Mouse (Mus musculus): ENCODE measurements around the gene Gm128. TPM values are rescaled to one million over a fixed set of nuclear protein-coding genes. Genes with fewer than 3 reads are reported as not detected.

Gene Gm128
- polyA plus RNA-seq, 1 experiment = 0.23 TPM

DNA sequence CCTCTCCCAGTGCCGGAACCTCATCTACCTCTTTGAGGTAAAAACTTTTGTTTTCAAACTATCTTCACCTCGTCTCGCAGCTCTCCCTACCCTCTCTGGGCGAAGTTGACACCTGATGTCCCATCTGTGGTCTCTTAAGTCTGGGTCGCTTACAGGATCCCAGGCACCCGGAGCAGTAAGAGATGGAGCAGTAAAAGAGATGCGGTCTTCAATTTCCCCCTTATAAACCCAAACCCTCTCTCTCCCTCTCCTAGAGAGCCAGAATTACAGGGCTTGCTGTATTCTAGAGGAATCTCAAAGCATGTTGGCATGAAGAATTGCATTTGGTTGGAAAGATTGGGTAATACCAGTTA is 42.2 kb upstream of the Gm128 start:
- H3K27ac ChIP-seq (ENCODE audit: insufficient read depth, low read length) = peak overlapping the region; percentile 92
- H3K4me1 ChIP-seq (ENCODE audit: control insufficient read depth, insufficient read depth, low read length) = peaks cover 3% of the 10 kb centered on the region
- H3K4me3 ChIP-seq (ENCODE audit: insufficient read depth, low read length) = peak overlapping the region; percentile 44
- TF ChIP-seq POLR2A (IDR thresholded peaks at IDR 0.05; ENCODE audit: extremely low read depth, insufficient read depth, low read length) (no peak), CTCF (IDR thresholded peaks at IDR 0.05; ENCODE audit: extremely low read depth, insufficient read depth, low read length) (no peak)

DNA sequence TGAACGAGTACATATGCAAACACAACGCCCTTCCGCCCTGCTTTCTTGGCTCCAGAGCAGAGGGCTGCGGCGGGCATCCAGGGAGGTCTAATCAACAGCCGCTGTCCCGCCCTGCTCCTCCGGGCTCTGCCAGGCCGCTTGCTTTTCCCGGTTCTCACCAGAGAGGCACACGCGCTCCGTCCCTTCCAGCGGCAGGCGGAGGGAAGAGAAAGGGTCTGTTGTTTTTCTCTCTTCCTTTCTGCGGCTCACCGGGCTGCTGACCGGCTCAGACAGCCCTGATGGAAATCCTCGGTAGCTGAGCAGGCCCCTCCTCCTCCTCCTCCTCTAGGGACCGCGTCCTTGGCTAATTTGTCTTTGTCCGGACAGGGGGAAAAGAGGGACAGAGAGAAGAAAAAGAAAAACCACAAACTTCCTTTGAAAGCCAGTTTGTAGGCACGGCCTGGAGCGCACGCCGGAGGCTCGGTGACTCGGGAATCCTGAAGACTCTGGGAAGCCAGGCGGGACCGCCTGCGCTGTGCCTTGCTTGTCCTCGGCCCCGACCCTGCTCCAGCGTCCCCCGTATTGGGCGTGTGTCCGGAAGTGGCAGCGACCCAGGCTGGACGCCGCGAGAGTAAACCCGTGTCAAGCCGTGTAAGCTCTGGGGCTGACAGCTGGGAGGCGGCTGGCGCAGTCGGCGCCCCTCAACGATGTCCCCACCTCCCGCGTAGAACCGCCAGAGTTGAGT is 41.6 kb upstream of the Gm128 start:
- Histone ChIP-seq H3K4me3 (ENCODE audit: insufficient read depth, low read length) (peak overlapping the region; percentile 44), H3K27ac (ENCODE audit: insufficient read depth, low read length) (peak overlapping the region; percentile 92), H3K4me1 (ENCODE audit: control insufficient read depth, insufficient read depth, low read length) (peaks cover 3% of the 10 kb centered on the region)
- peak; percentile 65; the same call in 1 of the 2 replicates for TF ChIP-seq POLR2A (IDR thresholded peaks at IDR 0.05; ENCODE audit: extremely low read depth, insufficient read depth, low read length)
- TF ChIP-seq CTCF (IDR thresholded peaks at IDR 0.05; ENCODE audit: extremely low read depth, insufficient read depth, low read length) = peak; percentile 23; the same call in 1 of the 2 replicates

DNA sequence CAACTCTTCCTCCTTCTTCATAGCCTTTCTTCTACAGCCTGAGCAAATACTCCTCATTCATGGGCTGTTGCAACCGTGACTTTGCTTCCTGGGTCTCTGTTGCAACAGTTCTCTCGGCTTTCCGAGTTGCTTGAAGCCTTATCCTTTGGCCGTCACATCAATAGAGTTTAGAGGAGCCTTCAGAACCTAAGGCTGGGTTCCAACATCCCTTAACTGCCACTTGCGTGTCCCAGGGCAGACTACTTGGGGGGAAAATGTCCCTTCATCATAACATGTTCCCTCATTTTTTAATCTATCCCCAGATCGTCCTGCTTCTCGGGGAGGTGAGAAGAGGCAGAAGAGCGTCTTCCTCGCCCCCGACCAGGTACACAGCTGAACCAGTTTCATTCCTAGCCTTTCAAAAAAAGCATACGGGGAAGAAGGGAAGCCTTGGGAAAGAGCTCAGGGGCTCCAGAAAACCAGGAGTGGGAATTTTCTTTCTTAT is 41.0 kb upstream of the Gm128 start:
- peak overlapping the region; percentile 92 for H3K27ac ChIP-seq (ENCODE audit: insufficient read depth, low read length)
- peaks cover 3% of the 10 kb centered on the region for H3K4me1 ChIP-seq (ENCODE audit: control insufficient read depth, insufficient read depth, low read length)
- TF ChIP-seq POLR2A (IDR thresholded peaks at IDR 0.05; ENCODE audit: extremely low read depth, insufficient read depth, low read length) (no peak), CTCF (IDR thresholded peaks at IDR 0.05; ENCODE audit: extremely low read depth, insufficient read depth, low read length) (no peak)
- peak overlapping the region; percentile 44 for H3K4me3 ChIP-seq (ENCODE audit: insufficient read depth, low read length)

DNA sequence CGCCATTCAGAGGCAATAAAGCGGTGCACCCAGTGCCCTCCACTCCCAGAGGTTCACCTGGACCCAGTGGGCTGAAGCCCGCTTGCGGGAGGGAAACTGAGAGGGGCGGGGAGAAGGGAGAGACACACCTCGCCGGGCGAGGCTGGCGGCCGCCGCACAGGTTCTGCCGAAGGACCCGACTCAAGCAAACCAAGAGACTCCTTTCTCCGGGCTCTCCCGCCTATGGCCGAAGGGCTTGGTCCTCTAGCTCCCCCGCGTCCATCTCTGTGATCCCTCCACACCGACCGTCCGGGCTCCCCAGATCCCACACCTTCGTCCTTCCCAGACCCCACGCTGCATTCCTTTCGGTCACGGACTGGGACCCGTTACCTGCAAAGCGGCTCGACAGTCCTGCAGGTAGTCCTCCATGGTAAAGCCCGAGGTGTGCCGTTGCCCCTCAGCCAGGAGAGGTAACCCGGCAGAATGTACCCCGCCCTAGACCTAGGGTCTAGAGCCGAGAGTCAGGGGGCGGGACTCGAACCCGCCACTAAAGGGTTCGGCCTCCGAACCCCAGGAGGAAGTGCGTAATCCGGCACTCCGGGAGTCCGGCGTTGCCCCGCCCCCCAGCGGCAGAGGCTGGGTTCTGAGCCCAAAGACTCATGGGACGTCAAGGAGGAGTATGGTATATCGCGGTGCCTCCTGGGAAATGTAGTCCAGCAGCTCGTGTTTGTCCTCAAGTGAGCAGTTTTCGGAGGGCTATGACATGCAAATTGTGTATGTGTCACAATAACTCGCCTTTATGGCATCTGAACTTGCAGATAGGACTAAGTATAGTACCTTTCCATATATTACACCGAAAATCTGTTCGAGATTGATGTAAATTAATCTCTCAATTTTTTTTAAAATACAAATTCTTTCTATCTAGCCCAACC is 40.1 kb upstream of the Gm128 start, which contains the start of the genes Mindy1 and Prune1:
TSS of gene Mindy1 (plus strand) at position 130 of the 911 bp plus-strand sequence.
TSS of gene Prune1 (minus strand) at position 861 of the 911 bp plus-strand sequence.
- Histone ChIP-seq H3K27ac (ENCODE audit: insufficient read depth, low read length) (peak within 1 kb of the TSS; percentile 92), H3K4me1 (ENCODE audit: control insufficient read depth, insufficient read depth, low read length) (peaks cover 4% of the 10 kb centered on the region), H3K4me3 (ENCODE audit: insufficient read depth, low read length) (peak within 1 kb of the TSS; percentile 80)
- TF ChIP-seq CTCF (IDR thresholded peaks at IDR 0.05; ENCODE audit: extremely low read depth, insufficient read depth, low read length) (no peak), POLR2A (IDR thresholded peaks at IDR 0.05; ENCODE audit: extremely low read depth, insufficient read depth, low read length) (peak; percentile 64)

DNA sequence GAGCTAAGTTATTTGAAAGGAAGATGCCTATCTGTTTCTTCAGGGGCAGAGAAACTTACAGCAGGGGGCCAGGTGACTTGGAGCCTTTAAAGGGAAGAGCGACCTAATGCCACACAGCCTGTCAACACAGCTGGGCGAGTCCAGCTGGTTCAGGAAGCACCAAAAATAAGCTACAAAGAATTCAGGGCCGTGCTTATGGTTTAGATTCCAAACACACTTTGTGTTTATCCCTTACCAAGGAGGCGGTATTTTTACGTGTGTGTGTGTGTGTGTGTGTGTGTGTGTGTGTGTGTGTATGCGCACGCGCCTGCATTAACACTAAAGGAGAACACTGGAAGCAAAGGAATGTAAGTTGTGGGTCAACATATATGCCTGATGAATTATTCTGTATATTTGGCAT is 39.3 kb upstream of the Gm128 start:
- peaks cover 4% of the 10 kb centered on the region for H3K4me1 ChIP-seq (ENCODE audit: control insufficient read depth, insufficient read depth, low read length)
- H3K4me3 ChIP-seq (ENCODE audit: insufficient read depth, low read length) = peak overlapping the region; percentile 80
- TF ChIP-seq CTCF (IDR thresholded peaks at IDR 0.05; ENCODE audit: extremely low read depth, insufficient read depth, low read length) (no peak), POLR2A (IDR thresholded peaks at IDR 0.05; ENCODE audit: extremely low read depth, insufficient read depth, low read length) (no peak)
- peak overlapping the region; percentile 70 for H3K27ac ChIP-seq (ENCODE audit: insufficient read depth, low read length)

DNA sequence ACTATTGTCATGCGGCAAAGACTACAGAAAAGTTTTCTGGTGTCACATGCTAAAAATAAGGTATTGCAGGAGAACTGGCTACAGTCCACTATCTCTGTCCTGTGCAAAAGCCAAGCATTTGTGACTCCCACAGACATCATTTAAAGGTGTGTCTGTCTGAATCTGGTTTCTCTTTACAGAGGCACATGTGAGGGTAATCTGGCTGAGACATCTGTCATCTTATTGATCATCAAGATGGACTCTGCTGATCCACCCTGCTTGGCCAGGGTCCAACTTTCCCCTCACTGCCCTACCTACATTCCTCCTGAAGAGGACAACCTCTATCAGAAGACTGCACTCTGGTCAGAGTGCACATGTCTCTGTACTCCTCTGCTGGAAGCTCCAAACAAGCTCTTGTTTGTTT is 35.8 kb upstream of the Gm128 start:
- Histone ChIP-seq H3K4me1 (ENCODE audit: control insufficient read depth, insufficient read depth, low read length) (peaks cover 2% of the 10 kb centered on the region; the same call in 1 of the 2 replicates), H3K4me3 (ENCODE audit: insufficient read depth, low read length) (no peak overlapping the region), H3K27ac (ENCODE audit: insufficient read depth, low read length) (no peak overlapping the region)
- TF ChIP-seq POLR2A (IDR thresholded peaks at IDR 0.05; ENCODE audit: extremely low read depth, insufficient read depth, low read length) = no peak
- TF ChIP-seq CTCF (IDR thresholded peaks at IDR 0.05; ENCODE audit: extremely low read depth, insufficient read depth, low read length) = no peak

DNA sequence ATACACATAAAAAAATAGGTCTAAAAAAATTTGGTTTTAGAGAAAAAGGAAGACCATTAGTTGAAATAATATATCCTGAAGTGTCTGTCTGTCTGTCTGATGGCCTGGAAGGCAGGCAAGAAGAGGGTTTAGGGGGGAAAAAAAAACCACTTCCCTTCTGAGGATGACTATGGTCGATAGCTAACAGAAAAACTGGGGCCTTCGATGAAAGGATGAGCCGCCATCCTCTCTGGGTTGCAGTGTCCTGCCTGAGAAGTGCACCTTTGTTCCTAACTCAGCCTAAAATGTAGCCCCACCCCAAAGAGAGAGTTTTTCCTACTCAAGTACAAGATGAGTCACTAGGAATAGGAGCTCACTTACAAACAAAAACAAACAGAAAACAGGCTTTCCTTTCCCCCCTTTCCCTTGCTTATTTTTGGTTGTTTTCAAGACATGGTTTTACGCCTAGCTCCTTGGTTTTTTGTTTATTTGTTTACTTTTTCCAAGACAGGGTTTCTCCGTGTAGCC is 35.1 kb upstream of the Gm128 start:
- Histone ChIP-seq H3K27ac (ENCODE audit: insufficient read depth, low read length) (no peak overlapping the region), H3K4me1 (ENCODE audit: control insufficient read depth, insufficient read depth, low read length) (peaks cover 2% of the 10 kb centered on the region; the same call in 1 of the 2 replicates), H3K4me3 (ENCODE audit: insufficient read depth, low read length) (no peak overlapping the region)
- TF ChIP-seq CTCF (IDR thresholded peaks at IDR 0.05; ENCODE audit: extremely low read depth, insufficient read depth, low read length) (no peak), POLR2A (IDR thresholded peaks at IDR 0.05; ENCODE audit: extremely low read depth, insufficient read depth, low read length) (no peak)

DNA sequence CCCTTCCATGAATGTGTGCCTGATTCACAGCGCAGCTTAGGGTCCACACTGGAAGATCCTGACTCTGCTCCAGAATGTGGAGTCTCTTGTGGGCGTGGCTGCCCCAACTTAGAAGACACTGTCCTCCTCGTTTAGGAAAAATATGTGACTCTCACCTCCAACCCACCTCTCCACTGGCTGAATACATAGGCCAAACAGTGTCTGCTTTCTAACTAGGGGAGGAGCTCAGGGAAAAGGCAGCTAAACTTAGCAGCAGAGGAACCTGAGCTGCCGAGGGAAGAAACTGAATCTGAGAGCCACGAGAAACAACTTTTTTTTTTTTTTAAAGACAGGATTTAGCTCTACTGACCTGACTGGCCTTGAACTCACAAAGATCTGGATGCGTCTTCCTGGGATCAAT is 33.8 kb upstream of the Gm128 start:
- no peak for TF ChIP-seq CTCF (IDR thresholded peaks at IDR 0.05; ENCODE audit: extremely low read depth, insufficient read depth, low read length)
- no peak for TF ChIP-seq POLR2A (IDR thresholded peaks at IDR 0.05; ENCODE audit: extremely low read depth, insufficient read depth, low read length)
- Histone ChIP-seq H3K27ac (ENCODE audit: insufficient read depth, low read length) (no peak overlapping the region), H3K4me1 (ENCODE audit: control insufficient read depth, insufficient read depth, low read length) (peaks cover 2% of the 10 kb centered on the region; the same call in 1 of the 2 replicates), H3K4me3 (ENCODE audit: insufficient read depth, low read length) (no peak overlapping the region)

DNA sequence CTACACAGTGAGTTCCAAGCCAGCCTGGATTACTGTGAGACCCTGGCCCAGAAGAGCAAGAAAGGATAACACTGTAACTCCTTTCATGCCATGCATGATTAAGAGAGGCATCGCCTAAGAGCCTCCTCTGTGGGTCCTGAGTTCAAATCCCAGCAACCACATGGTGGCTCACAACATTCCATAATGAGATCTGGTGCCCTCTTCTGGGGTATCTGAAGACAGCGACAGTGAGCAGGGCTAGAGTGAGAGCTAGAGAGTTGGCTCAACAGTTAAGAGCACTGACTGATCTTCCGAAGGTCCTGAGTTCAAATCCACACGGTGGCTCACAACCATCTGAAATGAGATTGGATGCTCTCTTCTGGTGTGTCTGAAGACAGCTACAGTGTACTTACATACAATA is 33.1 kb upstream of the Gm128 start:
- H3K4me1 ChIP-seq (ENCODE audit: control insufficient read depth, insufficient read depth, low read length) = peaks cover 2% of the 10 kb centered on the region; the same call in 1 of the 2 replicates
- H3K27ac ChIP-seq (ENCODE audit: insufficient read depth, low read length) = no peak overlapping the region
- TF ChIP-seq POLR2A (IDR thresholded peaks at IDR 0.05; ENCODE audit: extremely low read depth, insufficient read depth, low read length) (no peak), CTCF (IDR thresholded peaks at IDR 0.05; ENCODE audit: extremely low read depth, insufficient read depth, low read length) (no peak)
- H3K4me3 ChIP-seq (ENCODE audit: insufficient read depth, low read length) = no peak overlapping the region
